Comparison of ENCODE assay signal across 9 mouse cellular contexts in the genomic region with DNA sequence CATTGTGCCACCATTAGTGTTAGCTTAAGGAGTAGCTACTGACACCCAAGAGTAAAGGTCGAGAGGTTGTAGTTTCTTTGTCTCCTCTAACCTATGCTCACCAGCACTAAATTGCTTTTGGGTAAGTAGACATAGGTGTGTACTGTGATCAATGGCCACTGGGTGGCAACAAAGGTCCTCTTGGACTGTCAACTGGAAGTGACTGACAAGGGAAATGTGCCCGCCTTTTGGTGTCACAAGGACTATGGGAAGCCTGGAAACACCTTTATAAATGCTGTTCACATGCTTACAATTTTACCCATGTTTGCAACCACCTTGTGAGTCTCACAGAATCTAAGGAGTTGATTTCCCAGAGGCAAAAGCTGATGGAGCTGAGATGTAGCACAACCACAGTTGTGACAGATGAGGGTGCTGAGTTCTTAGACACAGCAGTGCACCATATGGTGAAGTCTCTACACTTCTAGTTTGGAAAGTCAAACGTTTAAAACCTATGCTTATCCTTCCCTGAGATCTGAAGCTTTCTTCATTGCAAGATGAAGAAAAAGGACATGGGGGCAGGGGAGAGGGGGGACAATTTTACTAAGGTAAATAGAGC.
DNase-seq lines count a peak whose midpoint lies in the region; ATAC-seq lines count a peak whose summit lies in the region.
"Had no signal": no experiment of that assay in that cellular context is flagged by ENCODE, and none has a peak within 500 bp of the region (broad histone marks: within the 10 kb centered on the region; RNA-seq: fewer than 3 reads in every experiment).

No protein-coding gene starts in this region.

- H3K4me3 ChIP-seq in forebrain, embryonic 10.5 days, result no peak overlapping the region
- no peak overlapping the region for H3K4me3 ChIP-seq in forebrain, embryonic 11.5 days (ENCODE audit: low read depth, low read length)
- no peak overlapping the region for H3K4me3 ChIP-seq in forebrain, embryonic 16.5 days (replicated peaks; ENCODE audit: low read length)
- H3K4me3 ChIP-seq: heart, embryonic 15.5 days had no signal

- H3K27me3 ChIP-seq in forebrain, embryonic 10.5 days (ENCODE audit: poor library complexity, severe bottlenecking), result 0 out of 2 replicates have a peak, but pooled peaks cover 3% of the 10 kb centered on the region
- no peaks in the 10 kb centered on the region for H3K27me3 ChIP-seq in forebrain, embryonic 11.5 days (ENCODE audit: control insufficient read depth, insufficient read depth, low read length)
- no peaks in the 10 kb centered on the region for H3K27me3 ChIP-seq in forebrain, embryonic 16.5 days (replicated peaks; ENCODE audit: control insufficient read depth, insufficient read depth, low read length)
- H3K27me3 ChIP-seq: heart, embryonic 15.5 days had no signal

- peaks cover 14% of the 10 kb centered on the region for H3K4me1 ChIP-seq in forebrain, embryonic 10.5 days
- H3K4me1 ChIP-seq in forebrain, embryonic 11.5 days (replicated peaks; ENCODE audit: control insufficient read depth, insufficient read depth, low read length), result no peaks in the 10 kb centered on the region
- peaks cover 25% of the 10 kb centered on the region for H3K4me1 ChIP-seq in forebrain, embryonic 16.5 days (replicated peaks; ENCODE audit: control insufficient read depth, insufficient read depth, low read length)

- no peak overlapping the region for H3K9ac ChIP-seq in forebrain, embryonic 11.5 days (ENCODE audit: low read length)
- H3K9ac ChIP-seq in forebrain, embryonic 16.5 days (replicated peaks; ENCODE audit: low read depth, low read length), result no peak overlapping the region
- H3K9ac ChIP-seq: heart, embryonic 15.5 days had no signal

- no peak for ATAC-seq in forebrain, embryonic 11.5 days (replicated peaks; ENCODE audit: low FRiP score)
- peak; percentile 65 for ATAC-seq in cerebellum, adult (ENCODE audit: insufficient number of reproducible peaks, low FRiP score, low TSS enrichment)
- no peak for ATAC-seq in forebrain, embryonic 16.5 days

- H3K27ac ChIP-seq in forebrain, embryonic 10.5 days, result no peak overlapping the region
- H3K27ac ChIP-seq in forebrain, embryonic 11.5 days (ENCODE audit: low read depth, low read length), result no peak overlapping the region
- peak overlapping the region; percentile 20; the same call in 1 of the 2 replicates for H3K27ac ChIP-seq in forebrain, embryonic 16.5 days (ENCODE audit: low read length)
- H3K27ac ChIP-seq: heart, embryonic 15.5 days had no signal

- H3K36me3 ChIP-seq in forebrain, embryonic 10.5 days (replicated peaks), result no peaks in the 10 kb centered on the region
- H3K36me3 ChIP-seq in forebrain, embryonic 11.5 days (ENCODE audit: control insufficient read depth, insufficient read depth, low read length), result no peaks in the 10 kb centered on the region
- no peaks in the 10 kb centered on the region for H3K36me3 ChIP-seq in forebrain, embryonic 16.5 days (ENCODE audit: control insufficient read depth, insufficient read depth)
- H3K36me3 ChIP-seq: heart, embryonic 15.5 days had no signal

- H3K4me2 ChIP-seq in forebrain, embryonic 11.5 days (ENCODE audit: low read depth, low read length, severe bottlenecking), result no peak overlapping the region
- no peak overlapping the region for H3K4me2 ChIP-seq in forebrain, embryonic 16.5 days (ENCODE audit: low read length)
- H3K4me2 ChIP-seq: heart, embryonic 15.5 days had no signal

- WGBS in forebrain, embryonic 10.5 days, result 36% methylated on average over 3 of the region's 3 CpGs
- WGBS in forebrain, embryonic 11.5 days, result 37% methylated on average over 3 of the region's 3 CpGs
- WGBS in forebrain, embryonic 16.5 days, result 45% methylated on average over 3 of the region's 3 CpGs

- peaks cover 6% of the 10 kb centered on the region; the same call in 1 of the 2 replicates for H3K9me3 ChIP-seq in forebrain, embryonic 10.5 days
- H3K9me3 ChIP-seq in forebrain, embryonic 11.5 days (ENCODE audit: control insufficient read depth, low read length), result no peaks in the 10 kb centered on the region; the same call in 1 of the 2 replicates
- no peaks in the 10 kb centered on the region for H3K9me3 ChIP-seq in forebrain, embryonic 16.5 days (ENCODE audit: control insufficient read depth, low read length)
- H3K9me3 ChIP-seq: heart, embryonic 15.5 days had no signal

- peak; percentile 21 for DNase-seq in forebrain, embryonic 10.5 days (ENCODE audit: extremely low spot score, low spot score)
- no peak for DNase-seq in forebrain, embryonic 11.5 days (ENCODE audit: low spot score)
- DNase-seq in 416B (ENCODE audit: low read depth), result peak; percentile 33
- DNase-seq in kidney, postnatal 14 days, result peak; percentile 59
- DNase-seq in lung, postnatal 25 days (ENCODE audit: low spot score), result peak; percentile 10
- peak; percentile 5 to 6 for DNase-seq in thymus, postnatal 36 days
